Mouse (Mus musculus) heart, adult 11 months (tissue): ENCODE data around the gene Tmem94.
A peak's percentile ranks its signal among the peaks of the same experiment; 100 is the strongest.

ENCODE experiments used
- DNase-seq: peaks from one replicate; pipeline ENCODE4 v3.0.0; 2022

The Tmem94 gene

DNA sequence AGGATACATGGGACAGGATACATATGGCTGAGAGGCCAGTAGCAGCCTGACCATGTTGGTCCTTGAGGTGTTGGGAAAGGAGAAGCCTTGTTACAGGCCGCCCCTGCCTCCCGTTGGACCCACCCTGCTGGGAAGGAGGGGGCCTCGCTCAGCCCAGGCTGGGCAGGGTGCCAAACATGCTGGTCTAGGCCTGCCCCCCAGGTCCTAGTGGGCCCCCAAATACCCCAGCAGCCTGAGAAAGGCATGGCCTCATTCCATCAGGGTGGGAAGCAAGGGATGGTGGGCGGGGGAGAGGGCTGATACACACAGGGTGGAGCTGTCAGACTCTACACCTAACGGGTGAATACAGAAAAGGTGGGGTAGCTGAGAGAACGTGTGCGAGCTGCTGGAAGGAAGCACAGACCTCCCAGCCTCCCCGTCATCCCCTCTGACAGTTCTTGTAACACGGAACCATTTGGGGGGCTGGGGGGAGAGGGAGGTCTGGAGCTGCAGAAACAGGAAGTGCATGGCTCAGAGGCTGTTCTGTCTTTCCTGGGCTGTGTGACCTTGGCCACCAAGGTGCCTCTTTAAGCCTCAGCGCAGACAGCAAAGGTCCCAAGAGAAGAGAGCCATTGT, 43.6 kb downstream of the Tmem94 start:
- DNase-seq: peak; percentile 97

DNA sequence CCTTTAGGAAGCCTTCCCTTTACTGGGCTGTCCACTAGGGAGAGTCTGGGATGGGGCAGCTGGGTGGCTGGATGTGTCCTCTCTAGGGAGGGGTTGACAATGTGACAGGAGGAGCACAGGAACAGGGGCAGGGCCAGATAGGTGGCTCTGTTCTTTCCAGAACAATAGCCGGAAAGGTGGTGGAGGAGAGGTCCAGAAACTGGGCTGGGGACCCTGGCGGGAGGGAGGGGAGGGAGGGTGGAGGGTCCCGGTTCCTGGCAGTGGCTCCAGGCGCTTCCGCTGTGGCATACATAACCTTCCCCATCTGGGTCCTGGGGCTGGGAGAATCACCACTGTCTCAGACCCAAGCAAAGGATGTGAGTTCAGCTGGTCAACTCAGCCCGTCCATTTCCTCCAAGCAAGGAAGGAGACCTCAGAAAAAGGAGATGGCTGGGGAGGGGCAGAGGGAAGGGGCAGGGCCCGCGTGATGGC, 44.1 kb downstream of the Tmem94 start:
- DNase-seq: peak; percentile 99

DNA sequence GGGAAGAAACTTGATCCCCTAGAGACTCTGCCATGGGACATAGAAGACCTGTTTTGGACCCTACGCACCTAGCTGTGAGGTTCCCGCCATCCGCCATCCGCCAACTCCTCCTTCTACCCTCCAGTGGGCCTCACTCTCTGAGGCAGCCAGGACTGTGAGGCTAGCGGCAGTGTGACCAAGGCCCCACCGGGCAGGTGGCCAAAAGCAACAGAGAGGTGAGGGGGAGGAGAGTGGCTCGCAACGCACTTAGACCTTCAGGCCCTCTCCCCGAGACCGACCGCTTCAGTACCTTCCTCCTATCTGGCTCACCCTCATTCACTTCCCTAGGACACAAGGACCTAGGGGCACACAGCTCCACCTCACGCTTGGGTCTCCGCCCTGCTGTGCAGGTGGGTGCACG, 45.1 kb downstream of the Tmem94 start:
- DNase-seq: peak; percentile 98

- DNase-seq: no peak
These were observed 46.3 kb downstream of the Tmem94 start for GRCm38 (mm10) chr11:115811381-115812093.

- peak; percentile 98 for DNase-seq
These were observed 46.9 kb downstream of the Tmem94 start for GRCm38 (mm10) chr11:115812095-115812494.

- DNase-seq: peak; percentile 97
These were observed 47.5 kb downstream of the Tmem94 start for GRCm38 (mm10) chr11:115812533-115813420.

DNA sequence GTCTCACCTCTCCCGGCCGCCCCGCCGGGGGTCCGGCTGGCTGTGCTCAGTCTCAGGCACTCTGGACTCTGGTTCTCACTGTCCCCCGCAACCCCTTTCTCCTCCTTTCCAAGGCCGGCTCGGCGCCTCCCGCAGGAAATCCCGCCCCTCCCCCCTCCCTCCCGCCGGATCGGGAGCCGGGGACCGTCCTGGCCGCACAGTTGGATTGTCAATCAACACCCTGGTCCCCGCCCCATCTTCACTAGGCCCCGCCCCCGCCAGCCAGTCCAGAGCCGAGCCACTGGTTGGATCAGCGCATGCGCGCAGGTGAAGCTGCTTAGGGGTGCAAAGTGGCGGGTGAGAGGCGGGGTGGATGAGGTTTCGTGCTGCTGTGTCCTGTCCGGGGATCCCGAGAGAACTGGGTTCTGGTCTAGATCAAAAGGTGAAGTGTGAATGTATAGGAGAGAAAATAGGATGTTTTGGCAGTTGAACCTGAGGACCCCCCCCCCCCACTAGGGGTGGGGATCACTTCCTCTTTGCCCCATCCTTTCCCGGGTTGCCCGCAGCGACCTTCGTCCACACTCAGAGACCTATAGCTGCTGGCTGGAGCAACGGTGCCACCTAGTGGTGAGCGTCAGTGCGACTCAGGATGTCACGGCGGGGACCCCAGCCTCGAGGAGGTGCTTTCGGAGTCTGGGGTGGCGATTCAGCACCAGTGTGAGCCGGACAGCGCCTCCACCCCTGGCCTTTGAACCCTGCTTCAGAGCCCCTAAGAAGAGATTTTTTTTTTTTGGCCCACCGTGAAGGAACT, 48.5 kb downstream of the Tmem94 start, which contains the start of gene Caskin2:
TSS of gene Caskin2 (minus strand) at position 133 of the 790 bp plus-strand sequence.
- DNase-seq: peak; percentile 100

DNA sequence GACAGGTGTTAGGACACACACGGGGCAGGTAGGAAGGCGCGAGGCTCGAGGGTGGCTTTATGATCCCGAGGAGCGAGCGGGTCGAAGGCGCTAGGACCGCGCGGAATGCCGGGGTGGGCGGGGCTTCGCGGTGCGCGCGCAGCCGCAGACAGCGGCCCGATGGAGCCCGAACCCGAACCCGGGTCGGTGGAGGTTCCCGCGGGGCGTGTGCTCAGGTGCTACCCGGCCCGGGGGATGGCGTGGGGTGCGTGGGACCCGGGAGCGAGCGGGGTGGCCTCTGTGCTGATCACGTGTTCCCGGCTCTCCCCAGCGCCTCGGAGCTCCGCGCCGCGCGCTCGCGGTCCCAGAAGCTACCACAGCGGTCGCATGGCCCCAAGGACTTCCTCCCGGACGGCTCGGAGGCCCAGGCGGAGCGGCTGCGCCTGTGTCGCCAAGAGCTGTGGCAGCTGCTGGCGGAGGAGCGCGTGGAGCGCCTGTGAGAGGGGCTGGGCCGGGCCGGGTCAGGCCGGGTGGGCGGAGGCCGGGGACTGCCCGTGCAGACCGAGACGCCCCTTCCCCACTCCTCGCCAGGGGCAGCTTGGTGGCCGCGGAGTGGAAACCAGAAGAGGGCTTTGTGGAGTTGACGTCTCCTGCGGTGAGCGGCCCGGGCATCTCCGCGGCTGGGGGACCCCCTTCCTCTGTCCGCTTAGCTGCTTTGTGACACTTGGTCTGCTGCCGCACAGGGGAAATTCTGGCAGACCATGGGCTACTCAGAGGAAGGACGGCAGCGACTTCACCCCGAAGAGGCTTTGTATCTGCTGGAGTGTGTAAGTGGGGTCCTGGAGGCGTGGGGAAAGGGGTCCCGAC, 49.6 kb downstream of the Tmem94 start, which contains the start of gene Tsen54:
TSS of gene Tsen54 (plus strand) at position 120 of the 846 bp plus-strand sequence.
- DNase-seq: peak; percentile 98

DNA sequence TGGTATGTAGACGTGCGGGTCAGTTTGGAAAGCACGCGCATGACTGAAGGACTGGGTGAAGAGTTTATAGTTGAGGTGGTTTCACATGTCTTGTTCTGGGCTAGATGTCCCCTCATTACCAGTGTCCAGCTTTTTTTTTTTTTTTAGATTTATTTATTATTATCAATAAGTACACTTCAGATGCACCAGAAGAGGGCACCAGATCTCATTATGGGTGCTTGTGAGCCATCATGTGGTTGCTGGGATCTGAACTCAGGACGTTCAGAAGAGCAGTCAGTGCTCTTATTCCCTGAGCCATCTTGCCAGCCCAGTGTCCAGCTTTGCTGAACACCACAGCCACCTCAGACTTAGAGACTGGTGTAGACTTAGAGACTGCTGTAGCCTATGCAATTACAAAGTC, 52.1 kb downstream of the Tmem94 start:
- DNase-seq: no peak

DNA sequence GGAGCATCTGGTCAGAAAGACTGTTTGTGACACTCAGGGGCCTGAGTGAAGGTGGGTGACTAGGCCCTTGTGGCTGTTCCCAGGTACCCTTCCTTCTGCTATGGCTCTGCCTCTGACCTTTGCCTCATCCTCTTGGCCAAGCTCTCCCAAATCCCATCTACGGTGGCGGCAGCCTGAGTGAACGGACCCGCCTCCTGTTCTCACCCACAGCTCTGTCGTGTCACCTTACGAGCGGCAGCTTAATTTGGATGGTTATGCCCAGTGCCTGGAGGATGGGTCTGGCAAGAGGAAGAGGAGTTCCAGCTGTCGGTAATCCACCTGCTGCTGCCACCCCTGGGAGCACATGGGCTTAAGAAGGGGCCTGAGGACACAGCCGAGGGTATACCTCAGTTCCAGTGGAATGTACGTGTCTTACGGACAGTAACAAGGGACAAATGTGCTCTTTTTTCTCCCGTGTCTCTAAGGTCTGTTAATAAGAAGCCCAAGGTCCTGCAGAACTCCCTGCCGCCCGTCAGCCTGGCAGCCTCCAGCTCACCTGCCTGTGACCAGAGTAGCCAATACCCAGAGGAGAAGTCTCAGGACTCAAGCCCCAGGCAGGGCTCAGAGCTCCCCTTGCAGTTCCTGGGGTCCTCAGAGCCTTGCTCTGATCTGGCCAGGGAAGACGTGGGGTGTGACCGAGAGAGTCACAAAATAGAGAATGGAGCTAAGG, 54.8 kb downstream of the Tmem94 start:
- DNase-seq: no peak

- DNase-seq: no peak
These were observed 55.8 kb downstream of the Tmem94 start for GRCm38 (mm10) chr11:115821001-115821400.

DNA sequence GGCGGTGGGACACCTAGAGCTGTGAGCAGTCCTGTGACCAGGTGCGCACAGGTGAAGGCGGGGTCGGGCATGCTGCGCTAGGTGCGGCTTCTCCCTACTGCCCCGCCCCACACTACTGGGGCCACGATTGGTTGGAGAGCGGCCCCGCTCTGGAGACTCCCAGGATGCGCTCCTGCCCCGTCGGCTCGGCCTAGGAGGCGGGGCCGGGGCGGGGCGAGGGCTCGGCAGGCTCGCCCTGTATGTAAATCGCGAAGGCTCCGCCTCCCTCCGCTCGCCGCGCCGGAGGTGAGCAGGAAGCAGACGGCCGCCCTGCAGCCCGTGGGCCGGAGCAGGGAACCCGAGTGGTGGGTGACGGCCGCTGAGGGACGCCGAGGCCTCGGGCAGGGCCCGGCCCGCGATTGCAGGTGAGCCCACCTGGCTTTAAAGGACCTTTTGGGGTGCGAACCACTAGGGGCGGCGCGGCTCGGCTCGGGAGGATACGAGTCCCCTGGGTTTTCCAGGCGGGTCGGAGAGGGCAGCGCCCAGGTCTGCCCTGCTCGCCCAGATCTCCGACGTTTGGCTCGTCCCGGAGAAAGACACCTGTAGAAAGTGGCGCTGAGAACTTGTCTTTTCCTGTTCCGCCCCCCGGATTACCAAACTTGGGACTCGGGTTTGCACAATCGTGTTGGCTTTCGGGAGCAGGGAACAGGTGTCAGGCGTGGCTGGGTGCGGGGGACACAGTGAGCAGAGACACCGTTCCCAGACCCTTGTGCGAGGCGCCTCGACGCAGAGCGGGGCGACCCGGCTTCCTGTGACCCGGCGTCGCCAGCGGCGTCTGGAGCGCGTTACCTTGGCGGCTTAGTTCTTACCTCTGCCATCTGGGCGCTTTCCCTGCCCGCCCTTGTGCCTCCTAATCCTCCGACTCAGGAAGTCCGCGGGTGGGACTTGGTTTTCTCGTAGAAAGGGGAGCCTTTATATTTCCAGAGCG, 58.8 kb downstream of the Tmem94 start, which contains the start of gene Llgl2:
TSS of gene Llgl2 (plus strand) at position 276 of the 967 bp plus-strand sequence.
- DNase-seq: peak; percentile 99

- DNase-seq: no peak
These were observed 59.6 kb downstream of the Tmem94 start for GRCm38 (mm10) chr11:115824813-115825212.

- no peak for DNase-seq
These were observed 61.3 kb downstream of the Tmem94 start for GRCm38 (mm10) chr11:115826487-115826886.

- DNase-seq: no peak
These were observed 62.4 kb downstream of the Tmem94 start for GRCm38 (mm10) chr11:115827624-115828023.

DNA sequence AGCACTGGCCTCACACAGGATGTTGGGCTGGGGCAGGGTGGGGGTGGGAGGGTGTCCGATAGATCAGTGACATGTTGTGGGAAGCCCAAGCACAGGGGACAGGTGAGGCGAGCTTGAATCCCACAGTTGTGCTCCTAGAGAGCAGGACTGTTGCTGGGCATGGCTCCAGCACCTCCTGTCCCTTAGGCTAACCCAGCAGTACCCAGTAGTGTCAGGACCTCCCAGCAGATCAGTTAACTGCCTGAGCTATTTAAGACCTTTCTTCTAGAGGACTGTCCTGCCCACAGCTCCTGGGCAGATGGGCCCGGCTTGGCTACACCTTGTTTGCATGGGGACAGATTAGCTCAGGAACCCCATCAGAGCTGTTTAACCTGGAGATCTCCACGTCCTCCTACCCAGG, 63.8 kb downstream of the Tmem94 start:
- DNase-seq: no peak

- no peak for DNase-seq
These were observed 65.5 kb downstream of the Tmem94 start for GRCm38 (mm10) chr11:115830550-115831325.

- DNase-seq: no peak
These were observed 66.3 kb downstream of the Tmem94 start for GRCm38 (mm10) chr11:115831518-115831917.

- DNase-seq: no peak
These were observed 66.8 kb downstream of the Tmem94 start for GRCm38 (mm10) chr11:115832064-115832463.
